Mouse (Mus musculus) MEL (cell line): Measurements from ENCODE around the gene Krt25. TPM values are rescaled to one million over a fixed set of nuclear protein-coding genes. Genes with fewer than 3 reads are reported as not detected.

Experiments used
- DNase-seq: peaks from one replicate; pipeline ENCODE4 v3.0.0; 2011; ENCODE audit warnings: low read depth, low spot score
- H3K27ac ChIP-seq: 2 replicates; pipeline ENCODE4 v1.5.1; 2012; ENCODE audit warnings: low read depth, mild to moderate bottlenecking, control low read depth, low read length, moderate library complexity; ENCODE audit not compliant: control insufficient read depth
- H3K27me3 ChIP-seq, 2 experiments: fragments of 150-350 bp in 1 of 2; sonication (generic) in 1 of 2; 2 replicates each; pipeline ENCODE4 v1.6.1; 2012; ENCODE audit warnings: low read length in 2 of 2, mild to moderate bottlenecking in 2 of 2, improper control_type of control experiment in 1 of 2, moderate library complexity in 1 of 2; ENCODE audit not compliant: insufficient read depth in 2 of 2, control insufficient read depth in 1 of 2
- H3K36me3 ChIP-seq, 2 experiments: 2 replicates each; pipeline ENCODE4 v1.6.1; 2012 to 2014; ENCODE audit warnings: low read length in 2 of 2, improper control_type of control experiment in 1 of 2, inconsistent platforms in 1 of 2, mild to moderate bottlenecking in 1 of 2; ENCODE audit not compliant: insufficient read depth in 2 of 2, control insufficient read depth in 1 of 2
- H3K4me1 ChIP-seq, 2 experiments: fragments of 150-350 bp in 1 of 2; sonication (generic) in 1 of 2; 2 replicates each; pipeline ENCODE4 v1.6.1; 2012; ENCODE audit warnings: low read length in 2 of 2, improper control_type of control experiment in 1 of 2, mild to moderate bottlenecking in 1 of 2; ENCODE audit not compliant: insufficient read depth in 2 of 2, control insufficient read depth in 1 of 2
- H3K4me3 ChIP-seq, 2 experiments: fragments of 150-350 bp in 1 of 2; sonication (generic) in 1 of 2; 2 replicates each; pipeline ENCODE4 v1.5.1; 2012; ENCODE audit warnings: low read depth in 2 of 2, low read length in 2 of 2, mild to moderate bottlenecking in 2 of 2, moderate library complexity in 2 of 2, control low read depth in 1 of 2, improper control_type of control experiment in 1 of 2; ENCODE audit not compliant: control insufficient read depth in 1 of 2, insufficient read depth in 1 of 2
- H3K79me2 ChIP-seq: 2 replicates; pipeline ENCODE4 v1.6.1; 2012; ENCODE audit warnings: mild to moderate bottlenecking, low read length, moderate library complexity; ENCODE audit not compliant: control insufficient read depth, poor library complexity, insufficient read depth
- H3K9ac ChIP-seq: 2 replicates; pipeline ENCODE4 v1.6.1; 2012; ENCODE audit warnings: low read depth, mild to moderate bottlenecking, control low read depth, low read length, moderate library complexity; ENCODE audit not compliant: control insufficient read depth, poor library complexity, severe bottlenecking
- H3K9me3 ChIP-seq: fragments of 150-350 bp; sonication (generic); replicated peaks from 2 replicates; pipeline ENCODE4 v1.6.1; 2012; ENCODE audit warnings: mild to moderate bottlenecking, low read length, improper control_type of control experiment, moderate library complexity; ENCODE audit not compliant: insufficient read depth
- BHLHE40 ChIP-seq: IDR thresholded peaks from 2 replicates; pipeline ENCODE4 v1.6.1; 2012; ENCODE audit warnings: low read depth, mild to moderate bottlenecking, inconsistent platforms, low read length, improper control_type of control experiment, borderline replicate concordance
- CHD2 ChIP-seq: IDR thresholded peaks from 2 replicates; pipeline ENCODE4 v1.6.1; 2011; ENCODE audit warnings: low read length, improper control_type of control experiment
- E2F4 ChIP-seq: IDR thresholded peaks from 2 replicates; pipeline ENCODE4 v1.6.1; 2011; ENCODE audit warnings: low read depth, low read length, improper control_type of control experiment, borderline replicate concordance
- ELF1 ChIP-seq: IDR thresholded peaks from 2 replicates; pipeline ENCODE4 v1.6.1; 2014; ENCODE audit warnings: low read depth, mild to moderate bottlenecking, inconsistent platforms, low read length, improper control_type of control experiment, moderate library complexity
- GATA1 ChIP-seq: IDR thresholded peaks from 2 replicates; pipeline ENCODE4 v1.6.1; 2011; ENCODE audit warnings: low read depth, low read length, improper control_type of control experiment
- HCFC1 ChIP-seq: IDR thresholded peaks from 2 replicates; pipeline ENCODE4 v1.6.1; 2012; ENCODE audit warnings: low read depth, mild to moderate bottlenecking, inconsistent platforms, low read length, improper control_type of control experiment, moderate library complexity
- MEF2A ChIP-seq: IDR thresholded peaks from 2 replicates; pipeline ENCODE4 v1.6.1; 2014; ENCODE audit warnings: low read depth, mild to moderate bottlenecking, inconsistent platforms, low read length, improper control_type of control experiment; ENCODE audit not compliant: poor library complexity, insufficient replicate concordance, severe bottlenecking; ENCODE audit errors: extremely low read depth
- MXI1 ChIP-seq: IDR thresholded peaks from 2 replicates; pipeline ENCODE4 v1.6.1; 2011; ENCODE audit warnings: mild to moderate bottlenecking, low read depth, low read length, improper control_type of control experiment
- MYB ChIP-seq: IDR thresholded peaks from 2 replicates; pipeline ENCODE4 v1.6.1; 2011; ENCODE audit warnings: mild to moderate bottlenecking, low read depth, low read length, improper control_type of control experiment
- MYC ChIP-seq: IDR thresholded peaks from 2 replicates; pipeline ENCODE4 v1.6.1; 2011; ENCODE audit warnings: low read depth, mild to moderate bottlenecking, low read length, improper control_type of control experiment, moderate library complexity
- NRF1 ChIP-seq: IDR thresholded peaks from 2 replicates; pipeline ENCODE4 v1.6.1; 2014; ENCODE audit warnings: low read depth, mild to moderate bottlenecking, inconsistent platforms, low read length, improper control_type of control experiment, moderate library complexity; ENCODE audit not compliant: poor library complexity, insufficient read depth, severe bottlenecking
- POLR2A ChIP-seq, 2 experiments: IDR thresholded peaks; 2 replicates each; pipeline ENCODE4 v1.6.1; 2011 to 2012; ENCODE audit warnings: low read length in 2 of 2, mild to moderate bottlenecking in 2 of 2, control low read depth in 1 of 2, improper control_type of control experiment in 1 of 2, low read depth in 1 of 2, moderate library complexity in 1 of 2; ENCODE audit not compliant: control insufficient read depth in 1 of 2, insufficient read depth in 1 of 2, poor library complexity in 1 of 2
- SMC3 ChIP-seq: IDR thresholded peaks from 2 replicates; pipeline ENCODE4 v1.6.1; 2011; ENCODE audit warnings: low read depth, low read length, improper control_type of control experiment
- TCF12 ChIP-seq: IDR thresholded peaks from 2 replicates; pipeline ENCODE4 v1.6.1; 2014; ENCODE audit warnings: low read depth, mild to moderate bottlenecking, inconsistent platforms, low read length, improper control_type of control experiment, moderate library complexity
- UBTF ChIP-seq: IDR thresholded peaks from 2 replicates; pipeline ENCODE4 v1.6.1; 2012; ENCODE audit warnings: low read depth, mild to moderate bottlenecking, inconsistent platforms, low read length, improper control_type of control experiment, moderate library complexity, borderline replicate concordance; ENCODE audit not compliant: insufficient read depth
- USF1 ChIP-seq: IDR thresholded peaks from 2 replicates; pipeline ENCODE4 v1.6.1; 2014; ENCODE audit warnings: low read depth, mild to moderate bottlenecking, inconsistent platforms, low read length, improper control_type of control experiment, moderate library complexity
- ZC3H11A ChIP-seq: IDR thresholded peaks from 2 replicates; pipeline ENCODE4 v1.6.1; 2012; ENCODE audit warnings: low read depth, mild to moderate bottlenecking, inconsistent platforms, low read length, improper control_type of control experiment
- ZKSCAN1 ChIP-seq: IDR thresholded peaks from 2 replicates; pipeline ENCODE4 v1.6.1; 2012; ENCODE audit warnings: low read depth, mild to moderate bottlenecking, inconsistent platforms, low read length, improper control_type of control experiment, moderate library complexity
- ZMIZ1 ChIP-seq: IDR thresholded peaks from 2 replicates; pipeline ENCODE4 v1.6.1; 2012; ENCODE audit warnings: low read depth, mild to moderate bottlenecking, inconsistent platforms, low read length, improper control_type of control experiment, moderate library complexity
- polyA plus RNA-seq, 2 experiments: library from polyadenylated mRNA; stranded (reverse) in 1 of 2; unstranded in 1 of 2; fragments of >175 nt in 1 of 2; fragments of >200 nt in 1 of 2; gene quantifications; 2 replicates each; pipeline versions ENCODE4 v1.2.1 to v1.2.4; 2012; ENCODE audit warnings: low replicate concordance in 2 of 2, low read depth in 1 of 2; ENCODE audit not compliant: insufficient read length in 2 of 2, insufficient read depth in 1 of 2, missing spikeins in 1 of 2
- total RNA-seq: library from RNA; depleted of rRNA; stranded (reverse); fragments of 300-350 nt; gene quantifications from 2 replicates; pipeline ENCODE4 v1.2.3, GENCODE M21; 2012; rRNA removed

Krt25 gene
- total and polyA plus RNA-seq, 3 experiments: not detected

DNA sequence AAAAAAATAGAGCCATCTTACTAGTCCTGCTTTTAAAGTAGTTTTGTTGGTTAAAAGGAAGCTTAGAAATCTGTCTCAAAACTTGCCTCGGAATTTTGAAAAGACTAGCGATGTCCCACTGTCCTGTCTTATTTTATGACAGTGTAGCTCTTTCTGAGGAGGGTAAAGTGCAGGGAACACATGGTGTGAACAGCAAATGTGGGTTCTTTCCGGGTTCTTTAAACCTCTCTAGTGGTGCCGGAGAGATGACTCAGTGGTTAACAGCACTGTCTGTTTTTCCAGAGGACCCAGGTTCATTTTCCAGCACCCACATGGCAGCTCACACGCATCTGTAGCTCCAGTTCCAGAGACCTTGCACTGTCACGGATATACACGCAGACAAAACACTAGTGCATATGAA is 53.6 kb downstream of the Krt25 start:
- Histone ChIP-seq H3K79me2 (no peaks in the 10 kb centered on the region), H3K27ac (no peak overlapping the region), H3K4me1 (no peaks in the 10 kb centered on the region), H3K27me3 (peaks cover 23 to 35% of the 10 kb centered on the region in 2 experiments), H3K4me3 (no peak overlapping the region), H3K9me3 (no peaks in the 10 kb centered on the region), H3K36me3 (no peaks in the 10 kb centered on the region), H3K9ac (no peak overlapping the region)
- DNase-seq: no peak
- no peak for TF ChIP-seq E2F4
- no peak for TF ChIP-seq NRF1
- no peak for TF ChIP-seq HCFC1
- no peak for TF ChIP-seq TCF12
- TF ChIP-seq MYC: no peak
- no peak for TF ChIP-seq USF1
- TF ChIP-seq CHD2: no peak
- no peak for TF ChIP-seq POLR2A (IDR thresholded peaks at IDR 0.05; ENCODE audit: control insufficient read depth in 1 of 2, insufficient read depth in 1 of 2, low read depth in 1 of 2, low read length in 2 of 2, poor library complexity in 1 of 2)
- no peak for TF ChIP-seq SMC3
- no peak for TF ChIP-seq MEF2A
- no peak for TF ChIP-seq BHLHE40
- no peak for TF ChIP-seq MXI1
- TF ChIP-seq ZC3H11A: no peak
- TF ChIP-seq UBTF: no peak
- no peak for TF ChIP-seq MYB
- TF ChIP-seq ELF1: no peak
- TF ChIP-seq GATA1: no peak
- no peak for TF ChIP-seq ZKSCAN1

DNA sequence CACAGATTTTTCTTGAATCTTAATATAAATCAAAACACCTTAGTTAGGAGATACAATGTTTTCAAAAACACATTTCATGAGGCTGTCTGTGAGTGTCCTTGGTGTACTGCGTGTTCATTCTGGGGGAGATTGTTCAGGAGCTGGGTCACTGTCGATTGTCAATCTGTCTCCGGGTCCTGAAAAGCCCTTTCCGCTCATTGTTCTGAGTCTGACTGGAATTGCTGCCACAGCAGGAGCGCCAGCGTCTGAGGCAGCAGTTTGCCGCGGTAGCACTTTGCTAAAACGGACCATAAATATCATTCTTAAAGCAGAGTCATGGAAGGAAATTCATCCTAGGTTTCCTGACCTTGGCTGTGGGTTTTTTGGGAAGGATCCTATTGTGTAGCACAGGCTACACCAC is 57.0 kb downstream of the Krt25 start:
- Histone ChIP-seq H3K79me2 (no peaks in the 10 kb centered on the region), H3K9ac (no peak overlapping the region), H3K4me3 (no peak overlapping the region), H3K36me3 (no peaks in the 10 kb centered on the region), H3K27ac (no peak overlapping the region), H3K4me1 (no peaks in the 10 kb centered on the region), H3K27me3 (peaks cover 16 to 30% of the 10 kb centered on the region in 2 experiments), H3K9me3 (no peaks in the 10 kb centered on the region)
- DNase-seq: no peak
- TF ChIP-seq ZMIZ1: no peak

Other genes starting within 250 kb of the Krt25 start
- not detected in 2 replicates for gene Tns4, start 233.6 kb downstream of the Krt25 start, total RNA-seq
- under 1 TPM in 1 of 2 experiments, not detected in 1; 0.03 TPM for gene Tns4, start 233.6 kb downstream of the Krt25 start, polyA plus RNA-seq
- gene Ccr7, start 167.9 kb downstream of the Krt25 start, total RNA-seq: 0.04 TPM in 1 of 2 replicates, not detected in the other
- under 1 TPM in 1 of 2 experiments, not detected in 1; 0.06 TPM for gene Ccr7, start 167.9 kb downstream of the Krt25 start, polyA plus RNA-seq
- gene Smarce1, start 91.9 kb downstream of the Krt25 start, total RNA-seq: 243 and 265 TPM in 2 replicates
- 100 to 1,000 TPM in 1 of 2 experiments, not detected in 1; 277 TPM for gene Smarce1, start 91.9 kb downstream of the Krt25 start, polyA plus RNA-seq
- not detected in 2 replicates for gene Krt222, start 78.9 kb downstream of the Krt25 start, total RNA-seq
- under 1 TPM in 1 of 2 experiments, not detected in 1; 0.07 TPM for gene Krt222, start 78.9 kb downstream of the Krt25 start, polyA plus RNA-seq
- not detected in 2 replicates for gene Krt24, start 37.7 kb downstream of the Krt25 start, total RNA-seq
- not detected for gene Krt24, start 37.7 kb downstream of the Krt25 start, polyA plus RNA-seq
- gene Krt26, start 15.0 kb upstream of the Krt25 start, total RNA-seq: not detected in 2 replicates
- not detected for gene Krt26, start 15.0 kb upstream of the Krt25 start, polyA plus RNA-seq
- not detected in 2 replicates for gene Krt27, start 28.2 kb upstream of the Krt25 start, total RNA-seq
- gene Krt27, start 28.2 kb upstream of the Krt25 start, polyA plus RNA-seq: not detected
- not detected in 2 replicates for gene Krt28, start 52.0 kb upstream of the Krt25 start, total RNA-seq
- gene Krt28, start 52.0 kb upstream of the Krt25 start, polyA plus RNA-seq: not detected
- gene Krt10, start 66.4 kb upstream of the Krt25 start, total RNA-seq: not detected in 2 replicates
- gene Krt10, start 66.4 kb upstream of the Krt25 start, polyA plus RNA-seq: not detected
- gene Krt12, start 99.3 kb upstream of the Krt25 start, total RNA-seq: not detected in 2 replicates
- under 1 TPM in 1 of 2 experiments, not detected in 1; 0.10 TPM for gene Krt12, start 99.3 kb upstream of the Krt25 start, polyA plus RNA-seq
- not detected in 2 replicates for gene Krt20, start 115.2 kb upstream of the Krt25 start, total RNA-seq
- not detected for gene Krt20, start 115.2 kb upstream of the Krt25 start, polyA plus RNA-seq
- gene Krt23, start 170.2 kb upstream of the Krt25 start, total RNA-seq: not detected in 2 replicates
- gene Krt23, start 170.2 kb upstream of the Krt25 start, polyA plus RNA-seq: not detected
- not detected in 2 replicates for gene Krt39, start 198.4 kb upstream of the Krt25 start, total RNA-seq
- not detected for gene Krt39, start 198.4 kb upstream of the Krt25 start, polyA plus RNA-seq
- gene Krt40, start 220.2 kb upstream of the Krt25 start, total RNA-seq: not detected in 2 replicates
- not detected for gene Krt40, start 220.2 kb upstream of the Krt25 start, polyA plus RNA-seq
- gene Krtap3-3, start 227.9 kb upstream of the Krt25 start, total RNA-seq: not detected in 2 replicates
- gene Krtap3-3, start 227.9 kb upstream of the Krt25 start, polyA plus RNA-seq: not detected
- not detected in 2 replicates for gene Krtap3-2, start 233.9 kb upstream of the Krt25 start, total RNA-seq
- not detected for gene Krtap3-2, start 233.9 kb upstream of the Krt25 start, polyA plus RNA-seq
- not detected in 2 replicates for gene Gm11939, start 236.5 kb upstream of the Krt25 start, total RNA-seq
- not detected for gene Gm11939, start 236.5 kb upstream of the Krt25 start, polyA plus RNA-seq
- not detected in 2 replicates for gene Krtap3-1, start 243.7 kb upstream of the Krt25 start, total RNA-seq
- gene Krtap3-1, start 243.7 kb upstream of the Krt25 start, polyA plus RNA-seq: not detected